Mouse (Mus musculus): ENCODE results near the gene Pcdh9. TPM values are rescaled to one million over a fixed set of nuclear protein-coding genes. Genes with fewer than 3 reads are reported as not detected.

Gene Pcdh9
- polyA plus RNA-seq, 1 experiment from 2014 or later = 8.5 TPM

DNA sequence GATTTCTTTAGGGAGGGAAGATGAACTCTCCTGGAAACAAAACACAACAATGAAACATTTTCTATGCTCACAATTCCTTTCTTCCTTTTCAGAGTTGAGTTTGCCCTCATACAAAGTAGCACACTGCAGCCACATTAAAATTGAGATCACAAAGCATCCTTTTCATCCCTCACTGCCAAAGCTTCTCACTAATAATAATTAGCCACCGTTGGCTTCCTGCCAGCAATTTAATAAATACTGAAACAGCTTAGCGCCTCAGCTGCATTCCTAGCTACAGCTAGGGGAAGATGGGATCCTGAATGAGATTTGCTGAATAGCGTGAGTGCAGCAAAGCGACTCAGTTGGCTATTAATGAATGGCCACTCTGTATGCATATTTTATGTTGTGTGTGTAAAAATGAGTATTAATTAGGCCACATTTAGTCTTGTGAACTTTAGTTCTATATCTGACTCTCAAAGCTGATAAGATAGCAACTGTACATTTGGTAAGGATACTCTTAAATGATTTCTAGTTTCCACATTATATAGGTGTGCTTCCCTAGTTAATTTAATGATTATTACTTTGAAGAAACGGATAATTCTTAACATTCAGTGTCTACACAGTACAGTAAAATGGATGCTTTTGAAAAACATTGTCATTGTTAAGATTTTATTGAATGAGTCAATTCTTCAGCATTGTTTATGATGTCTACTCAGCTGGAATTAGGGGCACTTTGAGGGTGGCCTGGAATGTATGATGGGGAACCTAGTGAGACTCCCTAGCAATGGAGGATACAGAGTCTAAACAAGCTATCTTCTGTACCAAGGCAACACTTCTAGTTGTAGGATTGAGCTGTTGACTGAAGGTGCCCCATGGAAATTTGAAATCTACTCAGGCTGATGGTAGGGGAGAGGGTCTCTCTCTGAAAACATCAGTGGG, 881.1 kb downstream of the Pcdh9 start:
- Histone ChIP-seq H3K4me2 (ENCODE audit: low read depth, low read length) (no peak overlapping the region), H3K27ac (ENCODE audit: low read length) (no peak overlapping the region), H3K27me3 (ENCODE audit: control insufficient read depth, insufficient read depth, low read depth, low read length) (no peaks in the 10 kb centered on the region), H3K9ac (ENCODE audit: low read length) (no peak overlapping the region), H3K4me3 (ENCODE audit: low read length) (no peak overlapping the region), H3K9me3 (ENCODE audit: control insufficient read depth, low read length) (no peaks in the 10 kb centered on the region), H3K36me3 (ENCODE audit: control insufficient read depth, insufficient read depth, low read length) (no peaks in the 10 kb centered on the region), H3K4me1 (replicated peaks; ENCODE audit: control insufficient read depth, insufficient read depth, low read length) (no peaks in the 10 kb centered on the region)
- 58% methylated on average over 5 of the region's 5 CpGs for WGBS
- ATAC-seq (ENCODE audit: low read depth) = no peak

Measured in lung, embryonic 16.5 days (tissue).